Mouse (Mus musculus): Measurements from ENCODE around the gene Amdhd2.

The Amdhd2 gene

GRCm38 (mm10) chr17:24163176-24163962 is at the start of gene Amdhd2:
Gene Amdhd2, minus strand, starts transcription at chr17:24163766.
- DNase-seq = peak; percentile 94

GRCm38 (mm10) chr17:24213186-24213585 is 49.6 kb upstream of the Amdhd2 start:
- DNase-seq = no peak

DNA sequence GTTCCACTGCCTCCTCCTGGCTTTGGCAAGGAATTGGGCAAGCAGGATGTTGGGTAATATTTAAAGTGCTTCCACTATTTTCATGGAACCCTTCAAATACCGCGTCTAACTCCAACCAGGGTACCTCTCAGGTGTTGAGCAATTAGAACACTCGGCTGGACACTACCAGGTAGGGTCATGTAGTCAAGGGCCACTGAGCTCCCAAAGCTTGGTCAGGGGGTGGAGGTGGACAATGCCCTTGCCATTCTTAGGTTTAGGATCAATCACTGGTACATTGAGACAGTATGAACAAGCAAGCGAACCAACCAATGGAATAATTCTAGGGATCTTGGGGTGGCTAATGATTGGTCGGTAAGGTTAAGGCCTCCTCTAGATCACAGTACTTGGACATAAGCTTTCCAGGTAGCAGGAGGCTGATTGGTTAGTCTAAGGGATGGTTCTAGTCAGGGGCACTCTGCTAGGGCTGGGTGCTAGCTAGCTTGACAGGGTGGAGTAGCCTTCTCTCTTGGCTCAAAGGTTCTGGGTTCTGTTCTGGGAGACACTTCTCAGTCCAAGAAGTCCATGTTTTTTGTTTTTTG is 49.0 kb upstream of the Amdhd2 start:
- DNase-seq = no peak

- peak; percentile 87 for DNase-seq
Measured at GRCm38 (mm10) chr17:24211631-24212440, 48.3 kb upstream of the Amdhd2 start.

GRCm38 (mm10) chr17:24210591-24210990 is 47.0 kb upstream of the Amdhd2 start:
- no peak for DNase-seq

- DNase-seq = no peak
Measured at GRCm38 (mm10) chr17:24209916-24210240, 46.3 kb upstream of the Amdhd2 start.

- peak; percentile 75 for DNase-seq
Measured at GRCm38 (mm10) chr17:24209043-24209915, 45.7 kb upstream of the Amdhd2 start, which contains the start of gene Ntn3. Gene Ntn3, minus strand, starts transcription at chr17:24209531.

DNA sequence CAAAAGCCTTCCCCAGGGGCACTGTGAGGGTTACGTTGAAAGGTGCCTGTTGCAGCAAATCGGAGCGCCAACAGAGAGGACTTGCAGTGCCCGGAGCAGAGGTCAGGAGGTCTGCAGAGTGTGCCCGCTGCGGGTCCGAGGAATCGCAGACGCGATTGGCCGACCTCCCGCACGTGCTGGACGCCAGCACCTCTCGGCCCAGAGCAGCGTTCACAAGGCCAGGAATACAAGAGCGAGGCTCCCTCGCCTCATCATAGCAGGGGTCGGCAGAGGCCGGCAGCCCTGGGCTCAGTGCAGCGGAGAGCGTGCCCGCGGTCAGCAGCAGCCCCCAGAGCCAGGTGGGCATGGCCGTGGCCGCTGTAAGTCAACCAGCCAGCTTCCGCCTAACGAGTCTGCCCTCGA is 45.1 kb upstream of the Amdhd2 start:
- DNase-seq = peak; percentile 53

DNA sequence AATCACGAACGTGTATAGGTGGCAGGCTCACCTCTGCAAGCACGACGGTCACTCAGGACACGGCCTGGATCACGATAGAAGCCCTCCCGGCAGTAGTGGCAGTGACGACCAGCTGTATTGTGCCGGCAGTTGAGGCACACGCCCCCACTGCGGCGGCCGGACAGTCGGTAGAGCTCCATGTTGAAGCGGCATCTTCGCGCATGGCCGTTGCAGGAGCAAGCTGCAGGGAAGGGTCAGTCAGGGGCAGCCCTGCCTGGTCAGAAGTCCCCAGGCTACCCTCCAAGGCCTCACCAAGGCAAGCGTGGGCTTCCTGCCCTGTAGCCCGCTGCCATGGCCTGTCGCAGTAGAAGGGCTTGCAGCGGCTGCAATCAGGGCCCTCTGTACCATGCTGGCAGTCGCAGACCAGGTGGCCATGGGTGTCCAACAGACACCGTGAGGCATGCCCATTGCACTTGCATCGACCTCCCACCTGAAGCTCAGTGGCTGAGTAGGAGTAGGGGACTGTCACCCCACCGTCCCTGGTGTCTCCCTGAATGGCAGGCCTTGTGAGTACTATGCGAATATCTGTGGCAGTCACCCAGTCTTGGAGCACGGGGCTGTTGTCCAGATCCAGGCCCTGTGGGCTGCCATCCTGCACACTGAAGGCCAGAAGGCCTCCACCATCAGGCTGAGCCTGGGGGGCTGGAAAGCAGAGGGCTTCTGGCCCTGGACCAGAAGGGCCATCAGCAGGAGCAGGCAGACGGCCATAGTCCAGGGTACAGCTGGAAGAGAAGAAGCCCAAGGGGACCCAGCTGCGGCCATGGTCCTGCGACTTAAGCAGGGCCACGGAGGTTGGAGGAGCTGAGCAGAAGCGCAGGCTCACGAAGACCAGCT is 44.4 kb upstream of the Amdhd2 start:
- DNase-seq = peak; percentile 65

DNA sequence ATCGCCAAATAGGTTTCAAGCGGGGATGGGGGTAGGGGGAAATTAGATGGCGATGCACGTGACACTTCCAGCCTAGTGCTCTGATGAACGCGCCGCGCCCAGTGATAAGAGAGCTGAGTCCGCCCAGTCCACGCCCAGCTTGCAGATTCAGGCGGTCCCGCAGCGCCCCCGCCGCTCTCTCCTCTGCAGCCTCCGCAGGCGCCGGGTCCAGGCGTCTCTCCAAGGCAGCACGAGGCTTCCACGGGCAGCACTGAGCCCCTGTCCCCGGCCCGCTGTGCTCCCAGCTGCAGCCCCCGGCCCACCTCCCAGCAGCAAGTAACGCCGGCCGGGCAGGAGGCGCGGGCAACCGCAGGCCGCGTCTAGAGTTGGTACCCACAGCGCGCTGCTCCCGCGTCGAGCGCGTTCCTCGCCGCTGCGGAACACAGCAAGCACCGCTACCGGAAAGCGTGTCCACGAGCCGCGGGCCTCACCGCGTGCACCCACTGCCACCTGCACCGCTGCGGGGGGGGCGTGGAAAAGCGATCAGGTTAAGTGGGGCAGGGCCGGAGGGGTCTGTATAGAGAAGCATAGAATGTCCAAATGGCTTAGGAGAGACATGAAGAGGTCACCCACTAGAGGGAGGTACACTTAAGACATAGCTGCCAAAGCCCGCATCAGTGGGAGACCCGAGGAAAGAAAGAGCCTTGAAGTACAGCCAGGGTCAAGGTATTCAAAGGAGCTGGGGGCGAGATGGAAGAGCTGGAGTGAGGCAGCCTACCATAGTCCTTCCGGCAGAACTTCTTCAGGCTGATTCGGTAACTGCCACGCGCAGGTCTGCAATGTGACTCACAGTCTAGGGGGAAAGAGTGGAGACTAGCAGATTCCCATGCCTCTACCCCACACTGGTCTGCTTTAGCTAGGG is 43.1 kb upstream of the Amdhd2 start:
- peak; percentile 76 for DNase-seq

DNA sequence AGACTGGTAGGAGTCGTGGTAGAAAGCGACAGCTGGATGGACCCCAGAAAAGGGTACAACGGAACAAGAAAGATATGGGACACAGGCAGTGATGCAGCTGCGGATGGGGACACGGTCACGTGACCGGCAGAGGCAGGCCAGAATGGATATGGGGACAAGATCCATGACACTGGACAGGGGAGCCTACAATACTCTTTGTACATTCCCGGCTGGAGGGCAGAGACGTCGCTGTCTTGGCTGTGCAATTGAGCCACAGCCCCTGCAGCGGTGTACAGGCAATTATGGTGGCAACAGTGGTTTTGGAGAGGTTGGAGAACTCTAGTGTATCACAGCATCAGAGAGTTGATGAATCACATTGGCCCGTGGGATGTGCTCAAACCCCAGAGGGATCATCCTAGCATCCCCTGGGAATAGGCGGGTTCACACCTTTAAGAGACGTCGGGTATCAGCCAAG is 42.4 kb upstream of the Amdhd2 start:
- DNase-seq = no peak

DNA sequence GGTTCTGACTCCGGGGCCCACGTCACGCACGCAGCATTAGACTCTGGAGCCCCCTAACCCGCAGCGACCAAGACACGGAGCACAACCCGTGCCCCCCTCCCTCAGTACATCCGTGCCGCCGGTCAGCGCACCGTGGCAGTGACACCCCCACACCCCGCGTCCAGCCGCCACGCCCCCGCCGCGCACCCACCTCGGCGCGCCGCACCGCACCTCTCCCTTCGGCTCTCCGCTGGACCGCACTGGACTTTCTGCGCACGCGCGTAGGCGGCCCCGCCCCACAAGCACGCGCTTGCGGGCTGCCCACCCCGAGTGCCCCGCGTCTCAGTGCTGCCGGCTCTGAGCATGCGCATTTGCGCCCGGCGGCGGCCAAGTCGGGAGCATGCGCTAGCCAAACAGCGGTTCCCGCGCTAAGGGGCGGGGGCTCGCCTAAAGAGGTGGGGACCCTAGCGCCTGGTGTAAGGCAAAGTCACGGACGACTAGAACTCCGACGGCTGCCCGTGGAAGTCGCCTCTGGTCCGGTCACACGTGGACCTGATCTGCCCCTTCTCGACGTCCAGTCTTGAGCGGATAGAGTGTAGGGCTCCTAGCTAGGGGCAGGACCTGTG is 41.8 kb upstream of the Amdhd2 start, which contains the start of gene Tbc1d24:
Tbc1d24 (minus strand) TSS at position 279 of the 605 bp plus-strand sequence.
- DNase-seq = peak; percentile 97

GRCm38 (mm10) chr17:24204846-24205245 is 41.3 kb upstream of the Amdhd2 start:
- DNase-seq = peak; percentile 66

DNA sequence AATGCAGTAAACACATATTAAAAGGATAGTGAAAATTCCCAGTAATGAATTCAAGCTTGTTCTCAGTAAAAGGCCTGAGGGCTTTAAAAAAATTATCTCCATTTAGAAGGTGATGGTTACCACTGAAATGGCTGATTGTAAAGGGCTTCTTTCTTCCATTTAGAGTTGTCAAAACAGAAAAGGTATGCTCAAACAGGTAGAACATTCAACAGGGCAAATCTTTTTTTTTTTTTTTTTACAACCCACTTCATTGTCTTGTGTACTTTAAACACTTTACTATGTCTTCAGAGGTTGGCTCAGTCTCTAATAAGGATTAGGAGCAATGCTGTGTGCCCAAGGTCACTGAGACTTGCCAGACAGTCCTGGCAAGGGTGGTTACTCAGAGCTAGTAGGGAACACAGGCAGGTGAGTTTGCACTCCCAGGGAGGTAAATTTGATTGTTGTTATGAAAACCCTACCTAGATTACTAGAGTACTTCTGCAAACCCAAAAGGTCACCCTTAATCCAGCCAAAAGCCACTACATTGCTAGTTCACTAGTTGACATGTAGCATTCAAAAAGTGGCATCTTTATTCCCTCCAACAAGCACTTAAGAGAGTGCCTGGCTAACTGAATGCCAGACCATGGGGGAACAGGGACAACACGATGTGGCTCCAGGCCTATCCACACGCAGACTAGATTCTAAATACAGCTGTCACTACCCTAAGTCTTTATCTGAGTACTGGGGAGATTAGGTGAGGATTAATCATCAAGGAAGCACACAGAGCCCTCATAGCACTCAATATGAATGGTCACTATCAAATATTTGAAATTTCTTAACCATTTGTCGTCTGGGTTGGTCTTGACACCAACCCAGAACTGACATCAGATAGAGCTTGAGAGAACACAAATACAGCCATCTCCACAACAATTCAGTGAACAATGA is 40.3 kb upstream of the Amdhd2 start:
- no peak for DNase-seq

- DNase-seq = no peak
Measured at GRCm38 (mm10) chr17:24203068-24203467, 39.5 kb upstream of the Amdhd2 start.

GRCm38 (mm10) chr17:24201092-24201491 is 37.5 kb upstream of the Amdhd2 start:
- no peak for DNase-seq

DNA sequence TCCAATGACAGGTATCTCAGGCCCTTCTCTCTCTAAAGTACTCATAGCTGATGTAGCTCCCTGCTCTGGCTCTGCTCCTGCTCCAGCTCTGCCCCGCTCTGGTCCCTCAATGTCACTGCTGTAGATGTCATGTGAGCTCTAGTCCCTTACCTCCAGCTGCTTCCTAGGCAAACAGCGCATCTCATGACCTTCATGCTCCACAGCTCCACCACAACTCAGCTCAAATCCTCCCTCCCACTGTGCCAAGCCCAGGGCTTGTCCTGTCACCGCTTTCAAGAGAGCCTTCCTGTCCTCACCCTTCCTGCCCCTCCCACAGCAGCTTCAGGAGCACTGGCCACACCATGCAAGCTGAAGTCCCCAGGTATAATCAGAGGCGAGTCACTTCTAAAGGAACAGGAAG is 36.2 kb upstream of the Amdhd2 start:
- no peak for DNase-seq

- peak; percentile 76 for DNase-seq
Measured at GRCm38 (mm10) chr17:24199252-24199651, 35.7 kb upstream of the Amdhd2 start.

Data from cerebellum, adult 11-12 months (tissue).